Mouse (Mus musculus): ENCODE data around the gene Ttpal. TPM values are rescaled to one million over a fixed set of nuclear protein-coding genes. Genes with fewer than 3 reads are reported as not detected.
"Not testable (repeated sequence)": the region's sequence is repeated elsewhere in the genome, so short reads cannot be mapped to it uniquely, and the experiment has no call there.

Ttpal gene
- polyA plus RNA-seq, 1 experiment from 2014 or later = 47.6 TPM

- Histone ChIP-seq H3K27ac (no peak overlapping the region), H3K4me3 (no peak overlapping the region), H3K9ac (no peak overlapping the region), H3K4me1 (peaks cover 14% of the 10 kb centered on the region; the same call in 1 of the 2 replicates), H3K4me2 (replicated peaks) (no peak overlapping the region), H3K36me3 (0 out of 2 replicates have a peak, but pooled peaks cover 7% of the 10 kb centered on the region), H3K9me3 (no peaks in the 10 kb centered on the region), H3K27me3 (no peaks in the 10 kb centered on the region)
- 83% methylated on average over 3 of the region's 3 CpGs for WGBS
- ATAC-seq (ENCODE audit: insufficient number of reproducible peaks, insufficient read depth, low FRiP score, low TSS enrichment) = no peak
Measured at GRCm38 (mm10) chr2:163640493-163640892, 38.4 kb downstream of the Ttpal start.

- WGBS = 76% methylated on average over 3 of the region's 3 CpGs
- Histone ChIP-seq H3K9ac (no peak overlapping the region), H3K36me3 (no peaks in the 10 kb centered on the region), H3K4me1 (peaks cover 14% of the 10 kb centered on the region; the same call in 1 of the 2 replicates), H3K27me3 (no peaks in the 10 kb centered on the region), H3K9me3 (no peaks in the 10 kb centered on the region), H3K4me2 (replicated peaks) (no peak overlapping the region), H3K27ac (no peak overlapping the region), H3K4me3 (no peak overlapping the region)
- ATAC-seq (ENCODE audit: insufficient number of reproducible peaks, insufficient read depth, low FRiP score, low TSS enrichment) = no peak
Measured at GRCm38 (mm10) chr2:163641681-163642080, 39.6 kb downstream of the Ttpal start.

- Histone ChIP-seq H3K36me3 (no peaks in the 10 kb centered on the region), H3K27ac (no peak overlapping the region), H3K4me2 (replicated peaks) (peak overlapping the region; percentile 61), H3K9ac (no peak overlapping the region), H3K4me1 (peaks cover 14% of the 10 kb centered on the region; the same call in 1 of the 2 replicates), H3K4me3 (peak overlapping the region; percentile 92; the same call in 1 of the 2 replicates), H3K9me3 (no peaks in the 10 kb centered on the region), H3K27me3 (no peaks in the 10 kb centered on the region)
- no peak for ATAC-seq (ENCODE audit: insufficient number of reproducible peaks, insufficient read depth, low FRiP score, low TSS enrichment)
- WGBS = 91% methylated on average over 30 of the region's 30 CpGs
Measured at GRCm38 (mm10) chr2:163642685-163643575, 40.8 kb downstream of the Ttpal start.

DNA sequence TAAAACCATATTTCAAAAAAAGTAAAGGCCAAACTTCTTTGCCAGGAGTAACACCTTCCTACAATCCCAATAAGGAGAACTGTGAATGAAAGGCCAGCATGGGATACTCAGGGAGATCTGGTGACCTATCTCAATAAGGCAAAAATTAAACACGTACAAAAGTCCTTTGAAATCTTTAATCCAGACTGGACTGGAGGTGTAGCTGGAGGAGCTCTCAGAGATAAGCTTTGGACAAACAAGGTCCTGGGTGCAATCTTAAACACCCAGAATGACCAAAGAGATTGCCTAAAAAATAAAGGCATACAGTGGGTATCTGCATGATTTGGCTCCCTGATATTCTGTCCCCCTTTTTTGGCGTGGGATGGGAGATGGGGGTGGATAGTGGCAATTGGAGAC, 41.5 kb downstream of the Ttpal start:
- H3K9ac ChIP-seq = peak overlapping the region; percentile 87; the same call in 1 of the 2 replicates

GRCm38 (mm10) chr2:163644047-163644446, 41.9 kb downstream of the Ttpal start:
- H3K9me3 ChIP-seq = no peaks in the 10 kb centered on the region
- no peak for ATAC-seq (ENCODE audit: insufficient number of reproducible peaks, insufficient read depth, low FRiP score, low TSS enrichment)

More for the DNA sequence above, 41.5 kb downstream of the Ttpal start:
- no peaks in the 10 kb centered on the region for H3K9me3 ChIP-seq
- no peak overlapping the region for H3K27ac ChIP-seq
- no peaks in the 10 kb centered on the region for H3K27me3 ChIP-seq
- peak overlapping the region; percentile 92 for H3K4me3 ChIP-seq
- peaks cover 14% of the 10 kb centered on the region; the same call in 1 of the 2 replicates for H3K4me1 ChIP-seq
- H3K4me2 ChIP-seq (replicated peaks) = peak overlapping the region; percentile 61
- H3K36me3 ChIP-seq = no peaks in the 10 kb centered on the region
- 80% methylated on average over 2 of the region's 2 CpGs for WGBS
- ATAC-seq (ENCODE audit: insufficient number of reproducible peaks, insufficient read depth, low FRiP score, low TSS enrichment) = no peak

GRCm38 (mm10) chr2:163644575-163645385, 42.7 kb downstream of the Ttpal start, which contains the start of gene Serinc3:
TSS of gene Serinc3 (minus strand) at chr2:163645131.
- peak; percentile 96 for ATAC-seq (ENCODE audit: insufficient number of reproducible peaks, insufficient read depth, low FRiP score, low TSS enrichment)
- Histone ChIP-seq H3K9me3 (no peaks in the 10 kb centered on the region), H3K4me1 (peaks cover 14% of the 10 kb centered on the region; the same call in 1 of the 2 replicates), H3K4me3 (peak within 1 kb of the TSS; percentile 92), H3K4me2 (replicated peaks) (peak within 1 kb of the TSS; percentile 61), H3K9ac (peak within 1 kb of the TSS; percentile 87), H3K27ac (peak within 1 kb of the TSS; percentile 99), H3K27me3 (no peaks in the 10 kb centered on the region), H3K36me3 (no peaks in the 10 kb centered on the region)
- WGBS = under 1% methylated on average over 74 of the region's 74 CpGs

More at GRCm38 (mm10) chr2:163644047-163644446, 41.9 kb downstream of the Ttpal start:
- Histone ChIP-seq H3K27ac (peak overlapping the region; percentile 99), H3K36me3 (no peaks in the 10 kb centered on the region), H3K4me1 (peaks cover 14% of the 10 kb centered on the region; the same call in 1 of the 2 replicates), H3K9ac (peak overlapping the region; percentile 87), H3K4me2 (replicated peaks) (peak overlapping the region; percentile 61), H3K4me3 (peak overlapping the region; percentile 92), H3K27me3 (no peaks in the 10 kb centered on the region)
- WGBS = 9% methylated on average over 4 of the region's 4 CpGs

DNA sequence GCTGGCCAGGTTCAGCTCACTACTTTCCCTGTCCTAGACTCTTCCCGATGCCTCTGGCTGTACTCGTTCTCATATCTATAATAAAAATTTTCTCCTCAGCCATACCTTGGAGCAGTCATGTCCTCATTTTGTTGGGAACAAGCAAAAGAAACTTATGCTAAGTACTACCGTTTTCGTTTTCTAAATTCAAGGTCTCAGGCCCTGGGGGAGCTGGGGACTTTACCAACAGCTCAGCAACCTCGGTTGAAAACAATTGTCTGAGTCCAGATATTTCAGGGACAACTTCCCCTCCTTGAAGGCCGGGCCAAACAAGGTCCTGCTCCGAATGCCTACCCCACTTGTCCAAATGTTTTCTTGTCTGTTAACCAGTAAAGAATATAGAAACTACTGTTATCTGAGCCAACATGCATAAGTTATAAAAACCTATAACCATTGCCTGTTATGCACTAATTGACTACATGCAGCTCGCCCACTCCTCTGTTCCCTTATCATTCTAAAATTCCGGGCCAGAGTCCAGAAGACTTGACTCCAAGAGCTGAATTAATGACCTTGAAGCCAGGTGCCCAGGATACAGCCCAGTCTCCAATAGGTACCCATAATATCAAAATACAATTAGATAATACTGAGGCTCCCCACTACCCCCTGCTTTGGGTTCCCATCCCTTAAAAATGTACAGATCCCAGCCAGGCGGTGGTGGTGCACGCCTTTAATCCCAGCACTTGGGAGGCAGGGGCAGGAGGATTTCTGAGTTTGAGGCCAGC, 43.8 kb downstream of the Ttpal start:
- ATAC-seq (ENCODE audit: insufficient number of reproducible peaks, insufficient read depth, low FRiP score, low TSS enrichment) = 0 out of 2 replicates have a peak, but pooled peaks have one; percentile 4
- H3K9ac ChIP-seq = no peak overlapping the region
- no peaks in the 10 kb centered on the region for H3K9me3 ChIP-seq
- H3K27me3 ChIP-seq = no peaks in the 10 kb centered on the region
- no peak overlapping the region for H3K4me2 ChIP-seq (replicated peaks)
- H3K36me3 ChIP-seq = no peaks in the 10 kb centered on the region
- H3K4me3 ChIP-seq = no peak overlapping the region
- WGBS = 77% methylated on average over 11 of the region's 11 CpGs
- H3K27ac ChIP-seq = no peak overlapping the region
- H3K4me1 ChIP-seq = peaks cover 14% of the 10 kb centered on the region; the same call in 1 of the 2 replicates

GRCm38 (mm10) chr2:163646461-163647080, 44.5 kb downstream of the Ttpal start:
- ATAC-seq (ENCODE audit: insufficient number of reproducible peaks, insufficient read depth, low FRiP score, low TSS enrichment) = no peak
- Histone ChIP-seq H3K4me2 (replicated peaks) (no peak overlapping the region), H3K4me3 (no peak overlapping the region), H3K4me1 (peaks cover 14% of the 10 kb centered on the region; the same call in 1 of the 2 replicates), H3K9ac (no peak overlapping the region), H3K27me3 (no peaks in the 10 kb centered on the region), H3K27ac (no peak overlapping the region), H3K9me3 (no peaks in the 10 kb centered on the region), H3K36me3 (no peaks in the 10 kb centered on the region)
- WGBS = 79% methylated on average over 5 of the region's 5 CpGs

- ATAC-seq (ENCODE audit: insufficient number of reproducible peaks, insufficient read depth, low FRiP score, low TSS enrichment); H3K4me2 ChIP-seq (replicated peaks); H3K27me3 ChIP-seq; H3K4me1 ChIP-seq; H3K36me3 ChIP-seq; H3K4me3 ChIP-seq; H3K9ac ChIP-seq; H3K9me3 ChIP-seq; H3K27ac ChIP-seq: not testable (repeated sequence)
- 95% methylated on average over 9 of the region's 12 CpGs for WGBS
Measured at GRCm38 (mm10) chr2:163655699-163656098, 53.6 kb downstream of the Ttpal start.

- Histone ChIP-seq H3K27me3 (no peaks in the 10 kb centered on the region), H3K4me1 (peaks cover 23% of the 10 kb centered on the region), H3K4me2 (replicated peaks) (no peak overlapping the region), H3K36me3 (no peaks in the 10 kb centered on the region), H3K9me3 (no peaks in the 10 kb centered on the region), H3K9ac (no peak overlapping the region), H3K4me3 (no peak overlapping the region), H3K27ac (no peak overlapping the region)
- WGBS = 84% methylated on average over 2 of the region's 2 CpGs
- no peak for ATAC-seq (ENCODE audit: insufficient number of reproducible peaks, insufficient read depth, low FRiP score, low TSS enrichment)
Measured at GRCm38 (mm10) chr2:163657486-163657885, 55.4 kb downstream of the Ttpal start.
